Mouse (Mus musculus) v-Abl transformed pro-B cells (cell line): Measurements from ENCODE around the gene Lgi2.

Experiments used
- in situ Hi-C, 2 experiments: fragments of 400-800 bp; cut with MboI; formaldehyde crosslinking; loops; one replicate each; pipeline ENCODE4 v1.15.1; 2025; ENCODE audit not compliant: unreplicated experiment in 2 of 2

Lgi2 gene

DNA sequence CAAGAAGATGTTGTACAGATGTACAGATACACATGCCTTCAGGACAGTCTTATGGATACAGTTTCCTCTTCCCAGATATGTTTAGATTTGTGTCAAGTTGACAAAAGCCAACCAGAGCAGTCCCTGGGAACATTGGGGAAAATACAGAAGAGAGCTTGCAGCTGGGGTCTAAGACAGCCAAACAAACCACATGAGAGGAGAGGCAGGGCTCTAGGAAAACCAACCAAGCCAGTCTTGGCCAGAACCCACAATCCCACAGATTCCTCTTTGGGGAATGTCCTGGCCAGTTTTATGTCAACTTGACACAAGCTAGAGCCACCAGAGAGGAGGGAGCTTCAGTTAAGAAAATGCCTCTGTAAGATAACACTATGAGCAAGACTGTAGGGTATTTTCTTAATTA is 26.8 kb downstream of the Lgi2 start:
- in situ Hi-C loops, result no loop called here

DNA sequence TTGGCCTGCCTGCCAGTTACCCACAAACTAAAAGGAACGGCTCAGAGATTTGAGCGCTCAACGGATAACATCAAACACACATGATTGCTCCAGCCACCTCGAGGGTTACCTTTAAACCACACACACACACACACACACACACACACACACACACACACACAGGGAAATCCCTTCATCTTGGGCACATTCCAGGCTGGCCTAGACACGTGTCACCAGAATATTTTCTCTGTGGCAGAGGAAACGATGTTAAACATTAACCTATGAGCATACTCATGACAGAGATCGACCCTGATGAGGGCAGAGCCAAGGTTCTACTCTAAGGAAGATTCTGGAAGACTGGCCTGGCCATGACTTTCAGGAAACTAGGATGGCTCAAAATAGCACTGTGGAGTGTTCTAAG is 29.2 kb downstream of the Lgi2 start:
- in situ Hi-C loops, result no loop called here

- in situ Hi-C loops, result no loop called here
Measured at GRCm38 (mm10) chr5:52534798-52535590, 31.3 kb downstream of the Lgi2 start.

- in situ Hi-C loops, result no loop called here
Measured at GRCm38 (mm10) chr5:52533705-52534104, 32.6 kb downstream of the Lgi2 start.

- in situ Hi-C loops, result no loop called here
Measured at GRCm38 (mm10) chr5:52528545-52528944, 37.7 kb downstream of the Lgi2 start.

DNA sequence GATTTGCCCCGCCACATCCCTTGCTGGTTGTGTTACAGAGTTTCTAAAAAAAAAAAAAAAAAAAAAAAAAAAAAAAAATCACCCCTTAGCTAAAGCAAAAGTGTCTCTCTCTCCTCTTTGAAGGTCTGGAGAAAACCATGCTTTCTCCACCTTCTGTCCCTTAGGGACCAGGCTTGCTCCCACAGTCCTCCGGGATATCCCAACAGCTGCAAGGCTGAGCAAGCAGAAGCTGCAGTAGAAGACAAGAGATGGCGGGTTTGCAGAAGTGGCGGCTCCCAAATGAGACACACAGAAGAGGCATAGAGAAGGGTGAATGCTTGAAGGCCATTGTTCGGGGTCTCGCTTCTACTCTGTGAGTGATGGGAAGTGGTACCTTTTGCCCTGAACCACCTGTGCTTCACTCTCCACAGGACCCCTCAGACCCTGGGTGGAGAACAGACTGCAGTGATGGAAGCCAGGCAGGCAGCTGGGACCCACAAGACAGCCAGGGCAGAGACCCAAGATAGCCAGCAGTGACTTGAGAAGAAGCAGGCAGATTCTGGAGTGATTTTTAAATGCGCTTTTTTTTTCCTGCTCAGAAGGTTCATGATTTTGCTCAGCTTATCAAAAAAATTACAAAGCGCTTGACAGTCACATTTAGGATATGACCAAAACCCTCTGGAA is 39.8 kb downstream of the Lgi2 start:
- in situ Hi-C loops, result no loop called here

DNA sequence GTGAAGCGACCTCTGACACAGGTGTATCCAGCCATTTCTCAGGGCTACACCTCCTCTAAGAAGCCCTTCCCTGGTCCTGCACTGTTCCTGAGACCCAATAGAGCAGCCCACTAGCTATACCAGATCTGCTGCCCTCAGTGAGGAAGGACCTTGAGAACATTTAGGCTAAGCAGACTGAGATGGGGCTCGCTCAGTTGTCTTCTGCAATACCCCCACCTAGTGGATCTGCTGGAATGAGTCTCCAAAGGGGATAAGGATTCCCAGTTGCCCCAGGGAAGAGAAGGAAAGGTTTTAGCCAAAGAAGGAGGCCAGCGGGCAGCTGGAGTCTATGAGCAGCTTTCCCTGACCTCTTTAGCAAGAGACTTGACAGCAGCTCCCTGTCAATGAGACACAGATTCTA is 42.1 kb downstream of the Lgi2 start:
- in situ Hi-C loops, result loop anchor here (25.0 kb wide), 1 partner anchor 387 kb away; no protein-coding TSS in a partner anchor

DNA sequence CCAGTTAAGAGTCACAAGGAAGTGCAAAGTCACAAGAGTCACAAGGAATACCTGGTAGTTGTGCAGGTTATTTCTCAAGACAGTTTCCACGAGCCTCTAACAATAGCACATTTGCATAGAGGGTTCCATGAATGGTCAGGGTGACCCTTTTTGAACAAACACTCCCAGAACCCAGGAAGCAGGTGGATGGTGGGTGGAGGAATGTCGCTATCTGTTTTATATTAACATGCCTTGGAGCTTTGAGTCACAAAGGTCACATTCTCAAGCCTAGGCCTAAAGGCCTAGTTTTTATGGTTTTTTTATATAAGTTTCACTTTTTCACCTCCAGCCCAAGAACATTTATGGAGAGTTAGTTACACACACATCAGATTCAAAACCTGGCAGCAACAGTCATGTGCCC is 46.3 kb downstream of the Lgi2 start:
- in situ Hi-C loops, result loop anchor here (5.0 to 25.0 kb wide), 3 partner anchors 112 to 383 kb away; no protein-coding TSS in a partner anchor

GRCm38 (mm10) chr5:52516072-52516476 is 50.2 kb downstream of the Lgi2 start:
- in situ Hi-C loops, result loop anchor here (5.0 to 25.0 kb wide), 3 partner anchors 116 to 379 kb away; no protein-coding TSS in a partner anchor

GRCm38 (mm10) chr5:52515246-52516021 is 50.8 kb downstream of the Lgi2 start:
- in situ Hi-C loops, result loop anchor here (5.0 to 25.0 kb wide), 3 partner anchors 117 to 378 kb away; no protein-coding TSS in a partner anchor

- in situ Hi-C loops, result loop anchor here (25.0 kb wide), 1 partner anchor 374 kb away; no protein-coding TSS in a partner anchor
Measured at GRCm38 (mm10) chr5:52511089-52511488, 55.2 kb downstream of the Lgi2 start.

- in situ Hi-C loops, result loop anchor here (25.0 kb wide), 1 partner anchor 372 kb away; no protein-coding TSS in a partner anchor
Measured at GRCm38 (mm10) chr5:52509416-52509815, 56.8 kb downstream of the Lgi2 start.

DNA sequence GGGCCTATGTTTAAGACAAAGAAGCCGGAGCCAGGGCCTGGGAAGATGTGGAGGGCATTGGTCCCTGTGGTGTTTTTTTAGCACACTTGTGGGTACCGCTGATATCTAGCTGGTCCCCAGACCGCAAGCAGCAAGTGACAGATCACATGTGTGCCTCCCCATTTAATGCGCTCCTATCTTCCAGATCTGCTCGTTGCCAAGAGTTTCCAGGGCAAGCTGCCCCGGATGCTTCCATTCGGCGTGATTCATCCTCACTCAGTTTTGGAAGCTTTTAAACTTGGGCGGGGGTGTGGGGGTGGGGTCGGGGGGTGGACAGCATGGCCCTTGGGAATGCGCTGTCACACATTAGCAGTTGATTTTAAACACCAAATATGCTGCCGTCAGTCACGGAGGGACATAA is 61.6 kb downstream of the Lgi2 start:
- in situ Hi-C loops, result loop anchor here (25.0 kb wide), 1 partner anchor 367 kb away; no protein-coding TSS in a partner anchor

GRCm38 (mm10) chr5:52504148-52504547 is 62.1 kb downstream of the Lgi2 start:
- in situ Hi-C loops, result loop anchor here (25.0 kb wide), 1 partner anchor 367 kb away; no protein-coding TSS in a partner anchor

DNA sequence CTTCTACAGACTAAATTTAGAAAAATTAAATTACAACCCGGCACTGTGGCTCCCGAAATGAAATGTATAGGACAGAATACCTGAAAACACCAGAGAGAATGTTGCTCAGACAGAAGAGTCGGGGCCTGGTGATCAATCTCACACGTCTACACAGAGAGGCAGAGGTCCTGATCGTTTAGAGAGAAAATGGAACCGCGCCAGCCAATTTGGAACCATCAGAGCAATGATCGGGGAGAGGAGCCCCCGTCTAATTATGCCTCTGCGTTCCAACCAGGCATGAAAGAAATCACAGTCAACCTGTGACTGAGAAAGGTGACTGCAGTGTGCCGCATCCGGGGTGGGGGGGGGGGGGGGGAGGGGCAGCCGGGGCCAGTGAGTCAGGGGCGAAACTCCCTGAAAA is 70.6 kb downstream of the Lgi2 start:
- in situ Hi-C loops, result no loop called here

GRCm38 (mm10) chr5:52491496-52491895 is 74.8 kb downstream of the Lgi2 start:
- in situ Hi-C loops, result no loop called here

GRCm38 (mm10) chr5:52487559-52488430 is 78.5 kb downstream of the Lgi2 start:
- in situ Hi-C loops, result no loop called here
